Mouse (Mus musculus) left cerebral cortex, postnatal 10 days (tissue): ENCODE measurements at regions not wholly inside any gene's neighbourhood (a gene's known extent, or its start where the extent isn't known, plus 50 kb on each side); places are given as distances from the start of the nearest gene placed in this dataset.
"Not testable (repeated sequence)": the region's sequence is repeated elsewhere in the genome, so short reads cannot be mapped to it uniquely, and the experiment has no call there.

Source experiments
- DNase-seq, 2 experiments: peaks; one replicate each; pipeline ENCODE4 v3.0.0; 2021 to 2022; ENCODE audit warnings: low spot score in 2 of 2, mixed read lengths in 1 of 2; ENCODE audit errors: extremely low spot score in 1 of 2
- intact Hi-C: fragments of 180-260 bp; cut with DNase I; formaldehyde crosslinking; loops from one replicate; pipeline ENCODE4 v1.15.1; 2025

GRCm38 (mm10) chr11:41728839-41729238 lies 271.8 kb downstream of the Gabrg2 start:
- intact Hi-C loops: no loop called here
- DNase-seq: no peak

DNA sequence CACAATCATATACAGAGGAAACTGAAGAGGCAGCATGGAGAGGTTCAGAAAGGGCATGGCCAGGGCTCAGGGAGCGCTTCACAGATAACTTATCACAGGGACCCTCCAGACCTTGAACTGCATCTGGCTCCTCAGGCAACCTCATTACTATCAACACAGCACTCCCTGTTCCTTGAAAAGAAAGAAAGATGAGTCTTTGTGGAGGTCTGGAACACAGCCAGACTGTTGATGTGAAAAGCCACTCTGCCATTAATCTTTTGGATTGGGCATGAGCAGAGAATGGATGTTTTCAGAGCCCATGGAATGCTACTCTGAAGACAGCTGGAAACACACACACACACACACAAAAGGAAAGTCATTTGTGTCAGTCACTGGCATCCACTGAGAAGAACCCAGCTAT lies 284.0 kb downstream of the Gabrg2 start:
- DNase-seq: no peak
- intact Hi-C loops: no loop called here

DNA sequence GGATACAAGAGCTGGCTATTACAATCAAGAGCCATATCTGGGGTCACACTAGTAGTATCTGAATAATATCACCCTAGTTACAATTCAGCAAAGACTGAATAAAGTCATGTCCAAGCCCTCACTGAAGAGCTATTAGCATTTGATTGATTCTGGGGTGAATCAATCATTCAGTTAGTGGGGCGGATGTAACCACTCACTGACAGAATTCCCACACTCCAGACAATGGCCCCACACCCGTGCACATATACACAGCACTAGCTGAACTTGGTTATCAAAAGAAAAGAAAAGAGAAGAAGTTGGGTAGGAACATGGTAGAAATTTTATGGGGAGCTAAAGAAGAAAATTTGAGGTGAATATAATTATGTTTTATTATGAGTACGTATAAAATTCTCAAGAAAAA lies 310.0 kb downstream of the Gabrg2 start:
- intact Hi-C loops: no loop called here
- DNase-seq: no peak

DNA sequence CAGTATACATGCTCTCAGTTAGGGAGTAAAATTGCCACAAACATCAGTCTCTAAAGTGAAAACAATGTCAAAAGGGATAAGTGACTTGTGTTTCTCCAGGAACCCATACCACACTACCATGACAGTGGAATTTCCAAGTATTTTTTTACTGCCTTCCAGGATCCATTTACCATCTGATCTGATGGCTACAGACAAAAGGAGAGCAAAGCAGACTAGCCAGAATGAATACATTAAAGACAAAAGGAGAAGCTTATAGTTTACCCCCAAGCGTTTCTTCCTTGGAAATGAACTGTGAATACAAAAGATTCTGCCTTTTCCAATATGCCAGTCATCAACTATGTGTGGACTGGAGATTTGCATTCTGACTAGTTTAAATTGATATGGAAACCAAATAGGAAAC lies 317.7 kb downstream of the Gabrg2 start:
- no peak for DNase-seq
- intact Hi-C loops: no loop called here

GRCm38 (mm10) chr11:41652566-41652965 lies 348.1 kb downstream of the Gabrg2 start:
- DNase-seq: peak in 1 of 2 experiments; percentile 22
- intact Hi-C loops: no loop called here

- intact Hi-C loops: no loop called here
- DNase-seq: no peak
These were observed 355.2 kb downstream of the Gabrg2 start for GRCm38 (mm10) chr11:41645502-41645891.

DNA sequence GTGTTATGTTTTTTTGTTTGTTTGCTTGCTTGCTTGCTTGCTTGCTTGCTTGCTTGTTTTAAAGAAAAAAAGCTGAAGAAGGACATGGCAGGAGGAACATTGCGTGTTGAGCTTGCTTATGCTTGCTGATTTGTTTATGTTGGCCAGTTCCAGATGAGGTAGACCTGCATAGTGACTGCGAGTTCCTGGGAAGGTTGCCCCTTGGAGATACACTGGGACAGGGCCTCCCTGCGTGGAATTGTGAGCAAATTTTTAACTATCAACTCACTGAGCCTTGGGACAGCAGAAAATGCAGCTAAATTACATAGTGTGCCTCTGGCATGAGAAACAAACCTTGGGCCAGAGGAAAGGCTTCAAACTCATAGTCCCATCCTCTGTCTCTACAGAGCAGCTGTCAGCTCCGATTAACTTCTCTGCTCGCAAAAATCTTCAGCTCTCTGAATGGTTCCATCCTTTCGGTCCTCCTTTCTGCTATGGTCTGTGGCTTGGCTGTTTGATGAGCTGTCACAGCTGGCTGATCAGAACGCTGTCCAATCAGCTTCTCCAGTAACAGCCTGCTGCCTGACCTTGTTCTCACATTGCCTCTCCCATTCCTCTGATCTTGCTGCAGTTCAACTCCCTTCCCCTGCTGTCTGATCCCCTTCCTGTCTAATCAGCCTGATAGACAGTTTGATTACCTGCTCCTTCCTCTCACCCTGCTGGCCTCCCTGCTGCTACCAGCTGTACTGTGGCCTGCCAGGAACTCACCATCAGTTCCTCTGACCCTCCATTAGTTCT lies 355.7 kb downstream of the Gabrg2 start:
- intact Hi-C loops: no loop called here
- DNase-seq: no peak

GRCm38 (mm10) chr11:41644083-41644482 lies 356.6 kb downstream of the Gabrg2 start:
- intact Hi-C loops: no loop called here
- DNase-seq: no peak

GRCm38 (mm10) chr11:41599006-41599405 lies 401.7 kb downstream of the Gabrg2 start:
- DNase-seq: peak in 1 of 2 experiments; percentile 6
- intact Hi-C loops: no loop called here

- DNase-seq: no peak
- intact Hi-C loops: no loop called here
These were observed 402.2 kb downstream of the Gabrg2 start for GRCm38 (mm10) chr11:41598431-41598830.

DNA sequence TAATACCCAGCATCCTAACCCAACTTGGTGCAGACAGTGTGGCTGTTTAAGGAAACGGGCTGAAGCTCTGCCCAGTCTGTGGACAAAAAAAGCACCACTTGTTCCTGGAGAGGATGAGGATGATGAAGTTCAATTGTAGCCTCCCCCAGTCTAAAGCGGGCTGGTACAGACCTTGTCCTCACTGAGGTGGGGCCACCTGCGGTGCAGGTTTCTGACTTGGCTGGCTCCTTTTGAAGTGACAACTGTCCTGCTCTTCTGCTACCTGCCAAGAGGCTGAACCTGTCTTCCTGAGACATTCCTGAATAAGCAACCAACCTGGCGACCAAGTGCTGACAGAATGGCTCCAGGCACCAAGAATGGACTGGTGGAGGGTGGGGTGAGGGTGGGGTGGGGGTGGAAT lies 409.2 kb downstream of the Gabrg2 start:
- DNase-seq, intact Hi-C loops: not testable (repeated sequence)
